Mouse (Mus musculus): ENCODE measurements around the gene Bcat1.

GRCm38 (mm10) chr6:145075088-145075547 is 866 bp downstream of the Bcat1 start:
- TF ChIP-seq CTCF (IDR thresholded peaks at IDR 0.05; ENCODE audit: control insufficient read depth, insufficient read depth, insufficient read length): no peak
- no peak for TF ChIP-seq USF1 (IDR thresholded peaks at IDR 0.05; ENCODE audit: low read depth)
- no peak for TF ChIP-seq CEBPB (IDR thresholded peaks at IDR 0.05; ENCODE audit: low read depth)
- TF ChIP-seq MAX (IDR thresholded peaks at IDR 0.05): no peak
